Mouse (Mus musculus) NIH3T3 (cell line): Measurements from ENCODE around the gene Ccdc60.
A peak's percentile ranks its signal among the peaks of the same experiment; 100 is the strongest.

Experiments used
- DNase-seq: peaks from one replicate; pipeline ENCODE4 v3.0.0-alpha.2; 2012; ENCODE audit warnings: low read depth

Gene Ccdc60

GRCm38 (mm10) chr5:116271511-116272227 is 17.1 kb downstream of the Ccdc60 start:
- DNase-seq: peak; percentile 64

- peak; percentile 22 for DNase-seq
Observed at GRCm38 (mm10) chr5:116269212-116270145, 19.3 kb downstream of the Ccdc60 start.

GRCm38 (mm10) chr5:116262689-116263088 is 26.1 kb downstream of the Ccdc60 start:
- DNase-seq: no peak

- no peak for DNase-seq
Observed at GRCm38 (mm10) chr5:116261944-116262343, 26.8 kb downstream of the Ccdc60 start.

- DNase-seq: no peak
Observed at GRCm38 (mm10) chr5:116260356-116260755, 28.4 kb downstream of the Ccdc60 start.

GRCm38 (mm10) chr5:116258321-116258860 is 30.4 kb downstream of the Ccdc60 start:
- DNase-seq: no peak

GRCm38 (mm10) chr5:116253914-116254313 is 34.9 kb downstream of the Ccdc60 start:
- no peak for DNase-seq

- DNase-seq: no peak
Observed at GRCm38 (mm10) chr5:116252186-116252585, 36.6 kb downstream of the Ccdc60 start.

- DNase-seq: no peak
Observed at GRCm38 (mm10) chr5:116246642-116247041, 42.1 kb downstream of the Ccdc60 start.

- DNase-seq: no peak
Observed at GRCm38 (mm10) chr5:116244476-116244875, 44.3 kb downstream of the Ccdc60 start.

- no peak for DNase-seq
Observed at GRCm38 (mm10) chr5:116243622-116244021, 45.2 kb downstream of the Ccdc60 start.

- DNase-seq: peak; percentile 71
Observed at GRCm38 (mm10) chr5:116231841-116232643, 56.7 kb downstream of the Ccdc60 start.

GRCm38 (mm10) chr5:116228414-116228813 is 60.4 kb downstream of the Ccdc60 start:
- no peak for DNase-seq

GRCm38 (mm10) chr5:116224023-116224422 is 64.8 kb downstream of the Ccdc60 start:
- DNase-seq: no peak

- DNase-seq: no peak
Observed at GRCm38 (mm10) chr5:116221916-116222315, 66.9 kb downstream of the Ccdc60 start.

- no peak for DNase-seq
Observed at GRCm38 (mm10) chr5:116219288-116219687, 69.5 kb downstream of the Ccdc60 start.

GRCm38 (mm10) chr5:116212706-116213105 is 76.1 kb downstream of the Ccdc60 start:
- peak; percentile 26 for DNase-seq

- DNase-seq: no peak
Observed at GRCm38 (mm10) chr5:116209378-116210091, 79.2 kb downstream of the Ccdc60 start.

- no peak for DNase-seq
Observed at GRCm38 (mm10) chr5:116208741-116209368, 79.9 kb downstream of the Ccdc60 start.

- DNase-seq: no peak
Observed at GRCm38 (mm10) chr5:116202692-116203091, 86.1 kb downstream of the Ccdc60 start.

- no peak for DNase-seq
Observed at GRCm38 (mm10) chr5:116194499-116194898, 94.3 kb downstream of the Ccdc60 start.
